9 mouse cellular contexts compared by ENCODE assay signal in genomic region chr7:144935563-144935962, GRCm38 (mm10). TPM values are rescaled to one million over a fixed set of nuclear protein-coding genes. Genes with fewer than 3 reads are reported as not detected.
DNase-seq lines count a peak whose midpoint lies in the region; ATAC-seq and TF ChIP-seq lines count a peak whose summit lies in the region.
"Had no signal": no experiment of that assay in that cellular context is flagged by ENCODE, and none has a peak within 500 bp of the region (broad histone marks: within the 10 kb centered on the region; RNA-seq: fewer than 3 reads in every experiment).

No protein-coding gene starts in this region.

- no peak for ATAC-seq in midbrain, embryonic 14.5 days (ENCODE audit: low FRiP score, low TSS enrichment)
- ATAC-seq in inflammation-experienced regulatory T-cells, adult 6 months, result no peak

- TF ChIP-seq CTCF in bone marrow macrophage, adult 2 months (IDR thresholded peaks at IDR 0.05; ENCODE audit: low read depth, low read length), result peak; percentile 33; the same call in 1 of the 2 replicates

- no peak overlapping the region for H3K9ac ChIP-seq in midbrain, embryonic 14.5 days (replicated peaks; ENCODE audit: low read length)

- H3K4me2 ChIP-seq in midbrain, embryonic 14.5 days (ENCODE audit: low read length), result no peak overlapping the region

- peaks cover 17% of the 10 kb centered on the region; the same call in 1 of the 2 replicates for H3K27me3 ChIP-seq in midbrain, embryonic 14.5 days (ENCODE audit: control insufficient read depth, insufficient read depth, low read length)

- intact Hi-C loops in heart, postnatal 14 days (cut with DNase I), result no loop called here

- H3K4me1 ChIP-seq in bone marrow macrophage, adult 2 months (ENCODE audit: control insufficient read depth, insufficient read depth, low read length), result peaks cover 31% of the 10 kb centered on the region
- H3K4me1 ChIP-seq in midbrain, embryonic 14.5 days (ENCODE audit: control insufficient read depth, insufficient read depth, low read length), result peaks cover 21% of the 10 kb centered on the region

- no peaks in the 10 kb centered on the region for H3K9me3 ChIP-seq in midbrain, embryonic 14.5 days (ENCODE audit: control insufficient read depth, low read length)

- H3K36me3 ChIP-seq in midbrain, embryonic 14.5 days (ENCODE audit: control insufficient read depth, insufficient read depth, low read length), result peaks cover 18% of the 10 kb centered on the region

- DNase-seq in layer of hippocampus, postnatal 10 days (ENCODE audit: low spot score in 2 of 2), result peak; percentile 48 to 55
- no peak for DNase-seq in layer of hippocampus, postnatal 14 days (ENCODE audit: low spot score in 2 of 2)
- DNase-seq in ES-CJ7 (ENCODE audit: low read depth, low spot score), result peak; percentile 65
- peak; percentile 38 to 62 for DNase-seq in heart, postnatal 14 days
- DNase-seq in midbrain, embryonic 14.5 days, result peak; percentile 77

- no peak overlapping the region for H3K4me3 ChIP-seq in bone marrow macrophage, adult 2 months (ENCODE audit: insufficient read depth, low read length)
- H3K4me3 ChIP-seq in midbrain, embryonic 14.5 days (replicated peaks; ENCODE audit: low read depth, low read length), result no peak overlapping the region

- no peak for TF ChIP-seq POLR2A in bone marrow macrophage, adult 2 months (IDR thresholded peaks at IDR 0.05; ENCODE audit: borderline replicate concordance, low read depth, low read length)

- 53% methylated on average over 5 of the region's 5 CpGs for WGBS in midbrain, embryonic 14.5 days

- H3K27ac ChIP-seq in bone marrow macrophage, adult 2 months (ENCODE audit: insufficient read depth, low read depth, low read length), result no peak overlapping the region
- no peak overlapping the region for H3K27ac ChIP-seq in midbrain, embryonic 14.5 days (replicated peaks; ENCODE audit: low read depth, low read length)

RNA-seq across cellular contexts. Expression of gene Ccnd1, which starts 4.2 kb away (rescaled TPM):
- 10 to 100 TPM; 27.7 to 37.3 TPM for total RNA-seq in layer of hippocampus, postnatal 10 days (2021)
- total RNA-seq in layer of hippocampus, postnatal 14 days (2021), result 10 to 100 TPM; 29.0 to 29.6 TPM
- polyA plus RNA-seq in bone marrow macrophage, adult 2 months (2012; ENCODE audit: insufficient read depth, insufficient read length, missing spikeins), result 31.4 and 31.9 TPM in 2 replicates
- 10 to 100 TPM; 37.2 to 58.8 TPM for total RNA-seq in heart, postnatal 14 days (2021)
- polyA plus RNA-seq in midbrain, embryonic 14.5 days (2014; fragmentation: Nextera tagmentation; extraction: Ambion mirVana), result 40.1 and 76.3 TPM in 2 replicates
- 1 to 10 TPM; 1.2 to 1.8 (median 1.5) TPM for polyA plus RNA-seq in inflammation-experienced regulatory T-cells, adult 6 months (2017; shearing (Covaris generic))

RNA-seq across cellular contexts. Expression of gene LTO1, which starts 20.7 kb away (rescaled TPM):
- 10 to 100 TPM; 27.8 to 32.4 TPM for total RNA-seq in layer of hippocampus, postnatal 10 days (2021)
- 10 to 100 TPM; 24.0 to 29.0 TPM for total RNA-seq in layer of hippocampus, postnatal 14 days (2021)
- polyA plus RNA-seq in bone marrow macrophage, adult 2 months (2012; ENCODE audit: insufficient read depth, insufficient read length, missing spikeins), result 21.5 and 30.3 TPM in 2 replicates
- total RNA-seq in heart, postnatal 14 days (2021), result 10 to 100 TPM; 14.0 to 14.3 TPM
- polyA plus RNA-seq in midbrain, embryonic 14.5 days (2014; fragmentation: Nextera tagmentation; extraction: Ambion mirVana), result 25.4 and 34.8 TPM in 2 replicates
- 10 to 100 TPM; 27.4 to 42.5 (median 30.4) TPM for polyA plus RNA-seq in inflammation-experienced regulatory T-cells, adult 6 months (2017; shearing (Covaris generic))

RNA-seq across cellular contexts. Expression of gene Fgf15, which starts 39.2 kb away (rescaled TPM):
- total RNA-seq in layer of hippocampus, postnatal 10 days (2021), result not detected
- not detected for total RNA-seq in layer of hippocampus, postnatal 14 days (2021)
- polyA plus RNA-seq in bone marrow macrophage, adult 2 months (2012; ENCODE audit: insufficient read depth, insufficient read length, missing spikeins), result not detected in 2 replicates
- not detected for total RNA-seq in heart, postnatal 14 days (2021)
- 44.5 and 62.6 TPM in 2 replicates for polyA plus RNA-seq in midbrain, embryonic 14.5 days (2014; fragmentation: Nextera tagmentation; extraction: Ambion mirVana)
- polyA plus RNA-seq in inflammation-experienced regulatory T-cells, adult 6 months (2017; shearing (Covaris generic)), result not detected
- total RNA-seq: common myeloid progenitor, adult 5-6 weeks; layer of hippocampus, adult 18-20 months had no signal

Comparison
In these comparisons a context has a peak if more than half of its experiments do, and no peak if none do; other contexts are left out.
1. DNase-seq: peak in layer of hippocampus, postnatal 10 days (2 of 2), ES-CJ7 (single experiment), heart, postnatal 14 days (2 of 2) and midbrain, embryonic 14.5 days (single experiment); none in layer of hippocampus, postnatal 14 days (0 of 2).